In the genomic region with DNA sequence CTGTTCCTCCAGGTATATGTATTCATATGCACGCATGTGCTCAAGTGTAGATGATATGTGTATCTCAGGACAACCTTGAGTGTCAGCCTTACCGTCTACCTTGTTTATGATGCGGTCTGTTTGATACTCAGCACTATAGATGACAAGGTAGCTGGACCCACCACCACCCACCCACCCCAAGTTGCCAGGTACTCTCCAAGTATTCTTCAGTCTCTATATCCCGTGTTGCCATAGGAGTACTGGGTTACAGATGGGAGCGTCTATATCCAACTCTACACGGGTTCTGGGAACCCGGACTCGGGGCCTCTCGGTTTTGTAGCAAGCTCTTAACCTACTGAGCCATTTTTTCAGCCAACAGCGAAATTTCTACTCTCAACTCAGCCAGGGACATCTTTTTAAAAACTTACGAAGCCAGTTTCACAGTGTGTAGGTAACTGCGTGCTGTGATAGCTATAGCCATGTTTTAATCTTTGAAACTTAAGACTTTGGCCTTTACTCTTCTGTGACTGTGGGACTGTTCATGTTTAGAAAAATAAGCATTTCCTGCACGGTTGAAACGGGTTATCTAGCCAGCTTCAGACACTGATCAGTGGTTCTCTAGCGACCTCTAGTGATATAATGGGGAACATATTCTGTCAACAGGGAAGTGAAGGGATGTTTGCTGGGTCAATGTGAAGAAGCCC, we compare ENCODE assay signal across 7 mouse cellular contexts.
DNase-seq lines count a peak whose midpoint lies in the region; ATAC-seq and TF ChIP-seq lines count a peak whose summit lies in the region.

No protein-coding gene starts in this region.

- H3K4me1 ChIP-seq in testis, adult 2 months (ENCODE audit: control insufficient read depth, insufficient read depth, low read length) = no peaks in the 10 kb centered on the region
- no peaks in the 10 kb centered on the region for H3K4me1 ChIP-seq in hindbrain, embryonic 16.5 days (ENCODE audit: control insufficient read depth, insufficient read depth, low read depth, low read length)
- no peaks in the 10 kb centered on the region for H3K4me1 ChIP-seq in liver, postnatal 0 days (ENCODE audit: insufficient read depth)

- no peak overlapping the region for H3K4me2 ChIP-seq in hindbrain, embryonic 16.5 days (ENCODE audit: low read length)
- H3K4me2 ChIP-seq in liver, postnatal 0 days (ENCODE audit: low read depth, low read length) = no peak overlapping the region; the same call in 1 of the 2 replicates

- TF ChIP-seq CTCF in testis, adult 2 months (IDR thresholded peaks at IDR 0.05; ENCODE audit: control insufficient read depth, insufficient read depth, insufficient replicate concordance, low read depth, low read length) = peak; percentile 30; the same call in 1 of the 2 replicates
- TF ChIP-seq CTCF in liver, postnatal 0 days (IDR thresholded peaks at IDR 0.05; ENCODE audit: low read depth) = peak; percentile 94

- no peak for DNase-seq in testis, postnatal 10 days (ENCODE audit: low spot score)
- DNase-seq in adipocyte (ENCODE audit: low spot score) = peak; percentile 91
- DNase-seq in liver, postnatal 0 days = peak; percentile 19
- peak; percentile 79 for DNase-seq in retina, postnatal 1 day

- H3K36me3 ChIP-seq in testis, adult 2 months (ENCODE audit: control insufficient read depth, insufficient read depth, low read length) = no peaks in the 10 kb centered on the region
- no peaks in the 10 kb centered on the region for H3K36me3 ChIP-seq in hindbrain, embryonic 16.5 days (ENCODE audit: control insufficient read depth, insufficient read depth, low read length)
- no peaks in the 10 kb centered on the region for H3K36me3 ChIP-seq in liver, postnatal 0 days (replicated peaks; ENCODE audit: insufficient read depth, low read length)

- H3K27ac ChIP-seq in testis, adult 2 months (ENCODE audit: control insufficient read depth, insufficient read depth, low read depth, low read length) = no peak overlapping the region
- H3K27ac ChIP-seq in hindbrain, embryonic 16.5 days (ENCODE audit: low read depth, low read length) = no peak overlapping the region
- no peak overlapping the region for H3K27ac ChIP-seq in liver, postnatal 0 days (ENCODE audit: low read depth)

- 54% methylated on average over 15 of the region's 15 CpGs for WGBS in hindbrain, embryonic 16.5 days
- WGBS in liver, postnatal 0 days (ENCODE audit: insufficient replicate concordance) = 48% methylated on average over 15 of the region's 15 CpGs

- H3K9me3 ChIP-seq in hindbrain, embryonic 16.5 days (ENCODE audit: control insufficient read depth, low read length) = no peaks in the 10 kb centered on the region
- no peaks in the 10 kb centered on the region for H3K9me3 ChIP-seq in liver, postnatal 0 days (ENCODE audit: low read length)

- ATAC-seq in erythroid progenitor cell, adult 5-6 weeks (replicated peaks; ENCODE audit: low FRiP score, poor library complexity, severe bottlenecking) = peak; percentile 69
- ATAC-seq in hindbrain, embryonic 16.5 days = peak; percentile 90
- ATAC-seq in liver, postnatal 0 days = peak; percentile 66

- no peak overlapping the region for H3K4me3 ChIP-seq in testis, adult 2 months (ENCODE audit: control insufficient read depth, low read depth, low read length)
- H3K4me3 ChIP-seq in hindbrain, embryonic 16.5 days (ENCODE audit: low read length) = no peak overlapping the region
- no peak overlapping the region for H3K4me3 ChIP-seq in liver, postnatal 0 days (ENCODE audit: low read depth, low read length)

- H3K9ac ChIP-seq in hindbrain, embryonic 16.5 days (ENCODE audit: low read depth, low read length) = no peak overlapping the region
- no peak overlapping the region for H3K9ac ChIP-seq in liver, postnatal 0 days (replicated peaks)

- no peaks in the 10 kb centered on the region for H3K27me3 ChIP-seq in testis, adult 2 months (ENCODE audit: control insufficient read depth, insufficient read depth, low read length)
- no peaks in the 10 kb centered on the region for H3K27me3 ChIP-seq in hindbrain, embryonic 16.5 days (replicated peaks; ENCODE audit: control insufficient read depth, insufficient read depth, low read length)
- H3K27me3 ChIP-seq in liver, postnatal 0 days (ENCODE audit: insufficient read depth, low read length) = no peaks in the 10 kb centered on the region

- no peak for TF ChIP-seq EP300 in liver, postnatal 0 days (IDR thresholded peaks at IDR 0.05; ENCODE audit: low read depth)

- TF ChIP-seq POLR2A in testis, adult 2 months (IDR thresholded peaks at IDR 0.05; ENCODE audit: control insufficient read depth, low read depth, low read length) = no peak
